Mouse (Mus musculus): Measurements from ENCODE around the gene Dlk2.

Gene Dlk2

GRCm38 (mm10) chr17:46273803-46274236 is 23.4 kb upstream of the Dlk2 start:
- no peak for DNase-seq (ENCODE audit: low spot score in 2 of 2)

- DNase-seq (ENCODE audit: low spot score in 2 of 2): no peak
These were observed 22.8 kb upstream of the Dlk2 start for GRCm38 (mm10) chr17:46274465-46274864.

GRCm38 (mm10) chr17:46275034-46275433 is 22.2 kb upstream of the Dlk2 start:
- DNase-seq (ENCODE audit: low spot score in 2 of 2): no peak

- no peak for DNase-seq (ENCODE audit: low spot score in 2 of 2)
These were observed 21.7 kb upstream of the Dlk2 start for GRCm38 (mm10) chr17:46275506-46275905.

GRCm38 (mm10) chr17:46277586-46277985 is 19.6 kb upstream of the Dlk2 start:
- DNase-seq (ENCODE audit: low spot score in 2 of 2): no peak

GRCm38 (mm10) chr17:46278011-46278765 is 19.0 kb upstream of the Dlk2 start:
- DNase-seq (ENCODE audit: low spot score in 2 of 2): no peak

- peak; percentile 76 to 87 for DNase-seq (ENCODE audit: low spot score in 2 of 2)
These were observed 14.6 kb upstream of the Dlk2 start, which contains the start of gene Tjap1 for GRCm38 (mm10) chr17:46282483-46283123. TSS of gene Tjap1 (minus strand) at chr17:46283026.

- DNase-seq (ENCODE audit: low spot score in 2 of 2): no peak
These were observed 14.1 kb upstream of the Dlk2 start for GRCm38 (mm10) chr17:46283140-46283539.

GRCm38 (mm10) chr17:46283911-46284310 is 13.3 kb upstream of the Dlk2 start:
- no peak for DNase-seq (ENCODE audit: low spot score in 2 of 2)

- DNase-seq (ENCODE audit: low spot score in 2 of 2): no peak
These were observed 12.6 kb upstream of the Dlk2 start for GRCm38 (mm10) chr17:46284653-46285052.

GRCm38 (mm10) chr17:46285407-46285806 is 11.8 kb upstream of the Dlk2 start:
- DNase-seq (ENCODE audit: low spot score in 2 of 2): no peak

- no peak for DNase-seq (ENCODE audit: low spot score in 2 of 2)
These were observed 9.5 kb upstream of the Dlk2 start for GRCm38 (mm10) chr17:46287678-46288095.

- no peak for DNase-seq (ENCODE audit: low spot score in 2 of 2)
These were observed 620 bp upstream of the Dlk2 start for GRCm38 (mm10) chr17:46296601-46297000.

GRCm38 (mm10) chr17:46297028-46297363 is 225 bp upstream of the Dlk2 start:
- no peak for DNase-seq (ENCODE audit: low spot score in 2 of 2)

GRCm38 (mm10) chr17:46298220-46298913 is 1.1 kb downstream of the Dlk2 start:
- peak; percentile 83 to 84 for DNase-seq (ENCODE audit: low spot score in 2 of 2)

GRCm38 (mm10) chr17:46301892-46302291 is 4.7 kb downstream of the Dlk2 start:
- DNase-seq (ENCODE audit: low spot score in 2 of 2): peak in 1 of 2 experiments; percentile 59

GRCm38 (mm10) chr17:46304184-46304583 is 7.0 kb downstream of the Dlk2 start:
- DNase-seq (ENCODE audit: low spot score in 2 of 2): no peak

GRCm38 (mm10) chr17:46306956-46307355 is 9.7 kb downstream of the Dlk2 start:
- DNase-seq (ENCODE audit: low spot score in 2 of 2): no peak

- DNase-seq (ENCODE audit: low spot score in 2 of 2): no peak
These were observed 12.6 kb downstream of the Dlk2 start for GRCm38 (mm10) chr17:46309835-46310234.

- DNase-seq (ENCODE audit: low spot score in 2 of 2): no peak
These were observed 13.3 kb downstream of the Dlk2 start for GRCm38 (mm10) chr17:46310515-46310914.

- DNase-seq (ENCODE audit: low spot score in 2 of 2): no peak
These were observed 16.0 kb downstream of the Dlk2 start for GRCm38 (mm10) chr17:46313135-46313715.

GRCm38 (mm10) chr17:46315813-46316212 is 18.6 kb downstream of the Dlk2 start:
- no peak for DNase-seq (ENCODE audit: low spot score in 2 of 2)
